Mouse (Mus musculus): ENCODE results near the gene Slc6a5.

GRCm38 (mm10) chr7:49946691-49947090 is 36.7 kb downstream of the Slc6a5 start:
- TF ChIP-seq CTCF (IDR thresholded peaks at IDR 0.05 in 2 of 3, conservative IDR thresholded peaks at IDR 0.05 in 1 of 3; ENCODE audit: control insufficient read depth in 1 of 3, insufficient read depth in 1 of 3, low read depth in 2 of 3, low read length in 3 of 3, poor library complexity in 1 of 3, severe bottlenecking in 1 of 3) (no peak), ETS1 (IDR thresholded peaks at IDR 0.05; ENCODE audit: low read depth, low read length) (no peak), MAFK (IDR thresholded peaks at IDR 0.05; ENCODE audit: borderline replicate concordance, low read depth, low read length) (no peak)

Data from MEL (cell line).